Mouse (Mus musculus) liver, postnatal 0 days (tissue): ENCODE measurements around the gene Bloc1s4.

ENCODE experiments used
- CTCF ChIP-seq: sonication (generic); IDR thresholded peaks from 2 replicates; pipeline ENCODE4 v1.5.1; 2016; ENCODE audit warnings: antibody characterized with exemption, low read depth
- EP300 ChIP-seq: IDR thresholded peaks from 2 replicates; pipeline ENCODE4 v1.6.1; 2016; ENCODE audit warnings: antibody characterized with exemption, low read depth, mild to moderate bottlenecking

DNA sequence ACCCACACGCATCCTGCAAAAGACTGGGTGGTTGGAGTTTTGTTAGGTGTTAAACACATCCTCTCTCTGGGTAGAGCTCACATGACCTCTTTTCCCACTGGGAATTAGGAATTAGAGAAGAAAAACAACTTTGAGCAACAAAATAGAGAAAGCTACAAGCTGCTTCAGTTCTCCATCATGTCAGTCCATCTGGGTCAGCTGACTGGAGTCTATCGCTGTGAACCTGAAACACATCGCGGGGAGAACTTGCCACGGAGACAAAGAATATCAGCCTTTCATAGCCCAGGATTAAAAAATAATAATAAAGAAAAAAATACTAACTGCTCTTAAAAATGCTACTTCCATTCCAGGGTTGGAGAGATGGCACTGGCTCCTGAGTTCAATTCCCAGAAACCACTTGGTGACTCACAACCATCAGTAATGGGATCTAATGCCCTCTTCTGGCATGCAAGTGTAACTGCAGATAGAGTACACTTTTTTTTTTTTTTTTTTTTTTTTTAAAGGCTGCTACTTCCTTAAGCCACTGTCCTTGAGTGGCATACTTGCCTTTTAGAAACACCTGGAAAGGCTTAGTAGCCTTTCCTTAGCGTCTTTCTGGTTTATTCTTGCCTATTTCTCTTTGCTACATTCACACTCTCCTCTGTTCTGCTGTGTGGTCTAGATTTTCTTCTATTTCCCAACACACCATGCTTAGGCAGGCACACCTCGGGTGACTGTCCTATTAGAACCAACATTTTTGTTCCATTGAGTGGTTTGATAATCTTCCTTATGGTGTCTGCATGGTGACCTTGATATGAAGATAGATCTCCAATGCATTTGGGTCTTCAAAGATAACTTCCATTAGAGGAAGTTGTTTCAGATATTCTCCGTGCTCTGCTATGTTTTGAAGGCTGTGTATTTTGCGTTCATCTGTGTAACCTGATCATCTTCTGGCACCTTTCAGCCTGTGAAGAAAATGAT is 1.9 kb upstream of the Bloc1s4 start:
- TF ChIP-seq CTCF, result peak; percentile 70
- no peak for TF ChIP-seq EP300
